Mouse (Mus musculus): ENCODE measurements around the gene Tigd3. TPM values are rescaled to one million over a fixed set of nuclear protein-coding genes. Genes with fewer than 3 reads are reported as not detected.

Gene Tigd3
- 0.57 and 1.3 TPM in 2 replicates for polyA plus RNA-seq (2012; ENCODE audit: insufficient read depth, low replicate concordance)

DNA sequence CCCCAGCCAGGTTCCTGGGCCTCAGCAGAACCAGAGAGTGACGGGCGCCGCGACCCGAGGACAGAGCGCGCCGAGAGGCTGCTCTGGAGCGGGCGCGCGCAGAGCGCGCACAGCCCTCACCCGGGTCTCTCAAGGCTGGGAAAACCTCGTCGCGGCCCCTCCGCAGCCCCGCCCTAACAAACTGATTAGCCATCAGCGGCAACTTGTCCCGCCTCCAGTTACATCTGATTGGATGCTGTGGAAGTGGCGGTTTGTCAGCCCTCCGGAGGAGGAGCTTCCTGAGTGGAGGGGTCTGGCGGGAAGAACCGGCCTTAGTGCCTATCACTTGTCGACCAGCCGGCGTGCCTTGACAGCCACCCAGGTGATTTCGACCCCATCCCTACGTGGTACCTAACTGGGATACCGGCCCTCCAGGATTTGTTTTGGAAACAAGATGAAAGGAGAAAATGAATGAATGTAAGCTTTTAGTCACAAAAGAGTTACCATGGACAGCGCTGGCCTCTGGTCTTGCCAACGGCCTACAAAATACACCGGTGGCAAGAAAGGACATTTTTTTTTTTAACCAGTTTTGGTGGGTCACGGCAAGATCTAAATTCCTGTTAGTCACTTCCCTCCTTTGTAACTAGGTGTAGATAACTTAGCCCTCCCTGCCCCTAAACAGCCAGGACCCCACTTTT, at the start of gene Tigd3:
Tigd3 (minus strand) TSS at position 148 of the 677 bp plus-strand sequence.
- Histone ChIP-seq H3K4me1 (peaks cover 37% of the 10 kb centered on the region), H3K36me3 (replicated peaks; ENCODE audit: low read length) (peaks cover 75% of the 10 kb centered on the region)

DNA sequence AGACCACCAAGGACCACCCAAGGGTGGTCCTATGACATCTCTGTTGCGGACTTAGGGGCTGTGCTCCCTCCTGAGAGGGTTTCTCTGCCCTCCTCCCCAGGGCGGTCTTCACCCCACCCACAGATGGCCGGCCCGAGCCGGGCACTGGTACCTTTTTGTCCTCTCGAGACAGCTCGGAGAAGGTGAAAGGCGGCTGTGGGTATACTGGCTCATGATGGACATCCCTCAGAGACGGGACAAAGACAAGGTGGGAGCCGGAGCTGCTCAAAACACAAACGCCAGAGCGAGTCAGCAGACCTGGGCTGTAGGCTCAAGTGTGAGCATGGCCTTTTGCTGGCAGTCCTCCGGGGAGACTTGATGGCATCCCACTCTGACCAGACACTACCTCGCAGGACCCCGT, 49.5 kb upstream of the Tigd3 start:
- H3K27me3 ChIP-seq (replicated peaks) = no peaks in the 10 kb centered on the region
- H3K36me3 ChIP-seq (replicated peaks; ENCODE audit: low read length) = peaks cover 89% of the 10 kb centered on the region
- no peak for TF ChIP-seq GATA1 (IDR thresholded peaks at IDR 0.05; ENCODE audit: borderline replicate concordance, low read length)
- TF ChIP-seq FLI1 (IDR thresholded peaks at IDR 0.05; ENCODE audit: low read length) = no peak
- H3K4me1 ChIP-seq = peaks cover 64% of the 10 kb centered on the region
- H3K9me3 ChIP-seq = no peaks in the 10 kb centered on the region
- no peak overlapping the region for H3K4me3 ChIP-seq (replicated peaks)

More for the DNA sequence above, at the start of gene Tigd3:
- no peaks in the 10 kb centered on the region for H3K27me3 ChIP-seq (replicated peaks)
- TF ChIP-seq GATA1 (IDR thresholded peaks at IDR 0.05; ENCODE audit: borderline replicate concordance, low read length) = no peak
- no peak for TF ChIP-seq FLI1 (IDR thresholded peaks at IDR 0.05; ENCODE audit: low read length)
- peak within 1 kb of the TSS; percentile 90 for H3K4me3 ChIP-seq (replicated peaks)
- no peaks in the 10 kb centered on the region for H3K9me3 ChIP-seq

DNA sequence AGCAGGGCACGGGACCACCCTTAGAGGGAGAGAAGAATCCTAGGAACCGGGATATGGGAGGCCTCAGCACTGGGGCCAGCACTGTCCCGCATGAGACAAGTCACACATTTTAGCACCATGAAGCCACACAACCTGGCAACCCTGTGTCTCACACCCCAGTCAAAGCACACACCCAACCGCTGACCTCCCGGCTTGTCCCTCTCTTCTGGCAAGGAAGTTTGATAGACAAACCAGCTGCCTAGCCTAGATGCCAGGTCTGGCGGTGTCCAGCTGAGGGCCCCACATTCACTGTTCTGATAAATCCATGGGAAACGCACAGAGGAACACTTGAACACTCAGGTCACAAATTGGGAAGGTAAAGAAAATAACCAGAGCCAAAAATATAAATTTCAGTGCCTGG, 48.6 kb upstream of the Tigd3 start:
- no peaks in the 10 kb centered on the region for H3K9me3 ChIP-seq
- no peaks in the 10 kb centered on the region for H3K27me3 ChIP-seq (replicated peaks)
- TF ChIP-seq FLI1 (IDR thresholded peaks at IDR 0.05; ENCODE audit: low read length) (no peak), GATA1 (IDR thresholded peaks at IDR 0.05; ENCODE audit: borderline replicate concordance, low read length) (no peak)
- H3K36me3 ChIP-seq (replicated peaks; ENCODE audit: low read length) = peaks cover 81% of the 10 kb centered on the region
- no peak overlapping the region for H3K4me3 ChIP-seq (replicated peaks)
- H3K4me1 ChIP-seq = peaks cover 72% of the 10 kb centered on the region

DNA sequence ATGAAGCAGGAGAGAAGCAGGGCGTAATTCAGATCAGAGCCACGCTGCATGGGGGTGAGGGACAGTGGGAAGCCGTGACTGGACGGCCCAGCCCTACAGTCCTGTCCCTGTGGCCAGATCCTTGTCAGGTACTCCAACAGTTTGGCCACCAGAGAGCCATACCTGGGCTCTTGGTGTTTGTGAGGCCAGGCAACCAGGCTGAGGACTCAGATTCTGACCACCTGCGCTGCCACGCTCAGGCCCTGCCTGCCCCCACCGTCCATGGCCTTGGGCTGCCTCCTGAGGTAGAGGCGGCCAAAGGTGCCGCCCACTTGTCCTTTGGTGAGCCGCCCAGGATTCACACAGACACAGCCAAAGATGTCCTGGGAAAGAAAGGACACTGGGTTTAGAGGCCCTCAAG, 46.7 kb upstream of the Tigd3 start:
- peaks cover 65% of the 10 kb centered on the region for H3K36me3 ChIP-seq (replicated peaks; ENCODE audit: low read length)

DNA sequence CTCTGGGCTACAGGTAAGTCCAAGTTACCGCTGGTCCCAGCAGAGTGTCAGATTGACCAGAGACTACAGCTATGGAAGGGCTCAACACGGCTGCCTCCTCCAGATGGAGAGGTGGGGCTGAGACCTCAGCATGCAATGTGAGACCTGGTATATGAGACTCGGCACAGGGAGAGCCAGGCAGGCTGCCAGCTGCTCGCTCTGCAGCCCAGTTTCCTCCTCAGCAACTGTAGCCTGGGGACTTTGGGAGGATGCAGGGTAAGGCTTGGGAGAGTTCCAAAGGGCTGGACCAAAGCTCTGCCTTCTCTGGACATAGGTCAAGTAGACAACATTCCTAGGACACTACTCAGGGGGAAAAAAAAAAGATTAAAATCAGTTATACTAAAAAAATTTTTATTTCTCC, 46.2 kb upstream of the Tigd3 start:
- Histone ChIP-seq H3K36me3 (replicated peaks; ENCODE audit: low read length) (peaks cover 60% of the 10 kb centered on the region), H3K4me3 (replicated peaks) (no peak overlapping the region), H3K27me3 (replicated peaks) (peaks cover 6% of the 10 kb centered on the region), H3K4me1 (peaks cover 77% of the 10 kb centered on the region), H3K9me3 (no peaks in the 10 kb centered on the region)
- TF ChIP-seq FLI1 (IDR thresholded peaks at IDR 0.05; ENCODE audit: low read length) (no peak), GATA1 (IDR thresholded peaks at IDR 0.05; ENCODE audit: borderline replicate concordance, low read length) (no peak)

More for the DNA sequence above, 46.7 kb upstream of the Tigd3 start:
- no peak for TF ChIP-seq GATA1 (IDR thresholded peaks at IDR 0.05; ENCODE audit: borderline replicate concordance, low read length)
- TF ChIP-seq FLI1 (IDR thresholded peaks at IDR 0.05; ENCODE audit: low read length) = no peak
- no peaks in the 10 kb centered on the region for H3K9me3 ChIP-seq
- H3K4me1 ChIP-seq = peaks cover 77% of the 10 kb centered on the region
- H3K27me3 ChIP-seq (replicated peaks) = peaks cover 1% of the 10 kb centered on the region
- no peak overlapping the region for H3K4me3 ChIP-seq (replicated peaks)

DNA sequence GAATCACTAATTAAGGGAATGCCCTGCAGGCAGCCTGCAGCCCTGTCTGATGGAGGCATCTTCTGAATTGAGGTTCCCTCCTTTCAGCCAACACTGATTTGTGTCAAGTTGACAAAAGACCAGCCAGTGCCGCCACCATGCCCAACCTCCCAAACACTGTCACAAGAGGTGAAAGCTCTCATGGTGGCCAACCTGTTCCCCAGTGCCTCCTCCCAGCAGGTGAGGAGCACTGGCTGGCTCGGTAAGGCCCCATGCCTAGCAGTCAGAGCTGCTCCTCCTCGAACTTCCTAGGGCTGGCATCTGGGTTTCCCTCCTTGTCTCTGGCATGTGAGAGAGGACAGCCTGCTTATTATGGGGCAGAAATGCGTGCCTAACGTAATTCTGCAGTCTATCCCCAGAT, 45.8 kb upstream of the Tigd3 start:
- TF ChIP-seq FLI1 (IDR thresholded peaks at IDR 0.05; ENCODE audit: low read length) (no peak), GATA1 (IDR thresholded peaks at IDR 0.05; ENCODE audit: borderline replicate concordance, low read length) (no peak)
- Histone ChIP-seq H3K4me1 (peaks cover 77% of the 10 kb centered on the region), H3K27me3 (replicated peaks) (peaks cover 11% of the 10 kb centered on the region), H3K9me3 (no peaks in the 10 kb centered on the region), H3K36me3 (replicated peaks; ENCODE audit: low read length) (peaks cover 55% of the 10 kb centered on the region), H3K4me3 (replicated peaks) (no peak overlapping the region)

GRCm38 (mm10) chr19:5938516-5938915, 44.6 kb upstream of the Tigd3 start:
- no peak for TF ChIP-seq FLI1 (IDR thresholded peaks at IDR 0.05; ENCODE audit: low read length)
- TF ChIP-seq GATA1 (IDR thresholded peaks at IDR 0.05; ENCODE audit: borderline replicate concordance, low read length) = no peak
- H3K4me3 ChIP-seq (replicated peaks) = no peak overlapping the region
- peaks cover 77% of the 10 kb centered on the region for H3K4me1 ChIP-seq
- H3K27me3 ChIP-seq (replicated peaks) = peaks cover 17% of the 10 kb centered on the region
- H3K9me3 ChIP-seq = no peaks in the 10 kb centered on the region
- H3K36me3 ChIP-seq (replicated peaks; ENCODE audit: low read length) = peaks cover 43% of the 10 kb centered on the region

GRCm38 (mm10) chr19:5937836-5938406, 44.0 kb upstream of the Tigd3 start:
- Histone ChIP-seq H3K27me3 (replicated peaks) (peaks cover 20% of the 10 kb centered on the region), H3K4me3 (replicated peaks) (peak overlapping the region; percentile 85)

GRCm38 (mm10) chr19:5937095-5937835, 43.3 kb upstream of the Tigd3 start:
- Histone ChIP-seq H3K9me3 (peaks cover 2% of the 10 kb centered on the region; the same call in 1 of the 2 replicates), H3K4me1 (peaks cover 65% of the 10 kb centered on the region), H3K27me3 (replicated peaks) (peaks cover 21% of the 10 kb centered on the region), H3K4me3 (replicated peaks) (peak overlapping the region; percentile 85), H3K36me3 (replicated peaks; ENCODE audit: low read length) (peaks cover 31% of the 10 kb centered on the region)
- no peak for TF ChIP-seq FLI1 (IDR thresholded peaks at IDR 0.05; ENCODE audit: low read length)
- TF ChIP-seq GATA1 (IDR thresholded peaks at IDR 0.05; ENCODE audit: borderline replicate concordance, low read length) = no peak

More at GRCm38 (mm10) chr19:5937836-5938406, 44.0 kb upstream of the Tigd3 start:
- Histone ChIP-seq H3K36me3 (replicated peaks; ENCODE audit: low read length) (peaks cover 37% of the 10 kb centered on the region), H3K9me3 (peaks cover under 1% of the 10 kb centered on the region; the same call in 1 of the 2 replicates), H3K4me1 (peaks cover 71% of the 10 kb centered on the region)
- TF ChIP-seq GATA1 (IDR thresholded peaks at IDR 0.05; ENCODE audit: borderline replicate concordance, low read length) = no peak
- TF ChIP-seq FLI1 (IDR thresholded peaks at IDR 0.05; ENCODE audit: low read length) = no peak
